Mouse (Mus musculus): ENCODE measurements around the gene Clpb.
"Not testable (repeated sequence)": the region's sequence is repeated elsewhere in the genome, so short reads cannot be mapped to it uniquely, and the experiment has no call there.

The Clpb gene

DNA sequence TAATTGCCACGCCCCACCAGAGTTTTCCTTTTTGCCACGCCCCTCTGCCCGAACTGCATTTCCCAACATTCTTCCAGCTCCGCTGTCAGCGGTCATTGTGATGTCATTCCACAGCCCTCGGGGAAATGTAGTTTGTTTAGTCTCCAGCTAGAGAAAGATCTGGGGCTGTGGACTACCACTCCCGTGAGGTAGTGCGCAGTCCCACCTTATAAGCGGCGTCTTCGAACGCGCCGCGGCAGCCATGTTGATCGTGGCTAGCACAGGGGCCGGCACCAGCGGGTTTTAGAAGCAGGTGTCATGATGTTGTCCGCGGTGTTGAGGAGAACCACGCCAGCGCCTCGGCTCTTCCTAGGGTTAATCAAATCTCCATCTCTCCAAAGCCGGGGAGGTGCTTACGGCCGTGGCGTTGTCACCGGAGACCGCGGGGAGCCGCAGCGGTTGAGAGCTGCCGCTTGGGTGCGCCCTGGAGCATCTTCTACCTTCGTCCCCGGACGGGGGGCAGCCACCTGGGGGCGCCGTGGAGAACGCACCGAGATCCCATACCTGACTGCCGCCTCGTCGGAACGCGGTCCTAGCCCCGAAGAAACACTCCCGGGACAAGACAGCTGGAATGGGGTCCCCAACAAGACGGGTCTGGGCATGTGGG lies at the start of gene Clpb:
Gene Clpb, plus strand, starts transcription at position 120 of the 646 bp plus-strand sequence.
- in situ Hi-C loops (cut with MboI), result loop anchor here (25.0 kb wide), 1 partner anchor 424 kb away; the partner anchor contains the start of gene Trpc2

DNA sequence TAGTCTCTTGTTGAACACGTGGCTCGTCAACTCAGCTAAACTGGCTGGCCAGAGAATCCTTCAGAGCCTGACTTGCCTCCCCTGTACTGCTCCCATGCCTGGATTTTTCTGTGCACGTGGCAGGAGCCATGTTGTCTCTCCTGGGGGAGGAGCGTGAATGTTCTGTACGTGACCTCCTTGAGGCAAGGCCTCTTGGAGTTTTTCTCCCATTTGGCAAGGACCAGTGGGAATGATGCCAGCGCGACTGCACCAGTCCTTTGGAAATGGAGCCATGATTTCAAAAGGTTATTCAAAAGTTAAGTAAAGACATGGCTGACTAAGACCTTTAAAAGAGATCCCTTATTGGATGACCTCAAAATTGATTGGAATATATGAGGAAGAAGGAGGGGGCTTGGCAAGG lies 48.0 kb upstream of the Clpb start:
- in situ Hi-C loops (cut with MboI), result no loop called here

DNA sequence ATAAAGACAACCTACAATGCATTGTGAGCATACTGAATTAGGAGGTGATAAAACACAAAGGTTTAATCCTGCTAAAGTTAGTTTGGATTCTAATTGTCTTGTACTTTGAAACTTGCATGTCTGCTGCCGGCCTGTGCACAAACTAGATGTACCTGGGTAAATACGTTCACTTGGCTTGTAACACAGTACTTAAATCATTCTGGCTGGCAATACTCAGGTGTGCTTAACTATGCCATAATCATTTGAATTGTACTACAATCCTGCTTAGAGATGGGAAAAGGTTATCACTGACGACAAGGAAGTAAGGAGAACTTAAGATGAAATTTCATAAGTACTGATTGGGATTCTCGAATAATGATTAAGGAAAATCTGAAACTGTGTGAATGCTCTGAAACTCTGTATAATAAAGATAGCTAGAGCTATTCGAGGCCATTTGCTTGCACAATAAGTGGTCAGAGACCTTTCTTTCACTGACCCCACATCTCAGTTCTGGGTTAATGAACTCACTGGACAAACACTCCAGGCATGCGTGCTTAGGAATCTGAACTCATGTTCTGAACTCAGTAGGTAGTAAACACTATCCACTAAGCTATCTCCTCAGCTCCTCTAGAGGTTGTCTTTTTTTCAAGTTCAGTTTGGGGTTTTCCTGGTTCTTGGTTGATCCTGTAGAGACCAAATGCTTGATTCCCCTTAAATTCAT lies 47.1 kb upstream of the Clpb start:
- in situ Hi-C loops (cut with MboI), result no loop called here

DNA sequence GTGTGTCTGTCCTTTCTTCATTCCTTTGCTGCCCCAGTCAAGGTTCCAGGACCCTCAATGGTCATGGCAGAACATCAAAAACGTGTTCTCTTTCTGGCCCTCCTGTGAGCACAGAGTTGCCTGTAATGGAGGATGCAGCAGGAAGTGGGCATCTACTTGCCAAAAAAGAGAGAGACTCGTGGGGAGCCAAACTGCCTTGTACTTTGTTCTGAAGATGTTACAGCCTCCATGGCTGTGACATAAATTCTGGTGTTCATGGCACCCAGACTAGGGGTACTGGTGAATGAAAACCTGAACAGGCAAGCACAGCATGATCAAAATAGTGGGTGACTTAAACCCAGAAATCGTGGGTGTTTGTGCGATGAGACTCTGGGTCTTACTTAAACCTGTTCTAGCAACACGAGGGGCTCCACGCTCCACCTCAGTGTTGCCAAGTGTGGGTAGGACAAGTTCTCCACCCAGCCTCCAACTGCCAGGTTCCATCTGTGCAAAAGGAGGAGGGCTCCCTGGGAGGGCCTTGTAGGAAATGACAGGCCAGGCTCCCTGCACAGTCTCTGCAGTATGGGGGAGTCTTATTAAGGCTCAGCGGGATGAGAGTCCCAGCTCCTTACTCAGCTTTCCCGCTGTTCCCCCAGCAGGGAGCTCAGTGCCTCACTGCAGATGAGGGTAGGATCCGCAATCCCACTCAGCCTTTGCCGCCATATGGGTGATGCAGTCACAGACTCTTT lies 45.8 kb upstream of the Clpb start:
- in situ Hi-C loops (cut with MboI), result no loop called here

DNA sequence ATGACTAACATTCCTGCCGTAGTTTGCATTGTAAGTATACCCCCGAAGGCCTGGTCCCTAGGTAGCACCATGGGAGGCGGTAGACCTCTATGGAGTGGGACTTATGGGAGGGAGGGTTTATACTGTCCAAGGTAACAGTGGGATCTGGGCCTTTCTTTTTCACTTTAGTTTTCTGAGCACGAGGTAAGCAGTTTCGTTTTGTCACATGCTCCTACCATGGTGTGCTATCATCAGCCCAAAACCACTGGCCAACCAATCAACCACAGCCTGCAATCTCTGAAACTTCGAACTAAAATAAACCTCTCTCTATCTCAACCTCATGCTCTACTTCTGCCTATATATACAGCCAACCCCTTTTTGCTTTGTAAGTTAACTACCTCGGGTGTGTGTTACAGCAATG lies 45.2 kb upstream of the Clpb start:
- in situ Hi-C loops (cut with MboI), result no loop called here

DNA sequence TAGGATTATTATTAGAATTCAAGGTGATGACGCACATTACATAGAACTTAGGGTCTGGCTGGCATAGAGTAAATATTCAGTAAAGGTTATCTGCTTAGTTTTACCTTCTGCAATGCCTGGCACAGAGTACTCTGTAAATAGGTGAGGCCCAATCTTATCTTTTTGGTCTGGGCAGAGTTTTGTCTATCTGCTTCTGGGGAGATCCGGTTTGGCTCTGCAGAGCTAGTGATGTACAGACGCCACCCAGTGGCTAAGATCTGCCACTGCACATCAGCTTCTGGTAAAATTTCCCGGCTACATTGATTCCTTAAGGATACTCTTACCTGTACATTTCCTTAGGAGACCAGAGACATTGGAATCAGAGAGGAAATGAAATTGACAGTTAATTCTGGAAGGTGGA lies 43.1 kb upstream of the Clpb start:
- in situ Hi-C loops (cut with MboI), result no loop called here

DNA sequence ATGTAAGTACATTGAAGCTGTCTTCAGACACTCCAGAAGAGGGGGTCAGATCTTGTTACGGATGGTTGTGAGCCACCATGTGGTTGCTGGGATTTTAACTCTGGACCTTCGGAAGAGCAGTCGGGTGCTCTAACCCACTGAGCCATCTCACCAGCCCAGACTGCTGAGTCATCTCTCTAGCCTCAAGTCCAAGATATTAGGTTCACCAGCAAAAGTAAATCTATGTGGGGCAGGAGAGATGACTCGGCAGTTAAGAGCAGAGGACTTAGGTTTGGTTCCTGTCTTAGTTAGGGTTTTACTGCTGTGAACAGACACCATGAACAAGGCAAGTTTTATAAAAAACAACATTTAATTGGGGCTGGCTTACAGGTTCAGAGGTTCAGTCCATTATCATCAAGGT lies 41.6 kb upstream of the Clpb start:
- in situ Hi-C loops (cut with MboI), result not testable (repeated sequence)

DNA sequence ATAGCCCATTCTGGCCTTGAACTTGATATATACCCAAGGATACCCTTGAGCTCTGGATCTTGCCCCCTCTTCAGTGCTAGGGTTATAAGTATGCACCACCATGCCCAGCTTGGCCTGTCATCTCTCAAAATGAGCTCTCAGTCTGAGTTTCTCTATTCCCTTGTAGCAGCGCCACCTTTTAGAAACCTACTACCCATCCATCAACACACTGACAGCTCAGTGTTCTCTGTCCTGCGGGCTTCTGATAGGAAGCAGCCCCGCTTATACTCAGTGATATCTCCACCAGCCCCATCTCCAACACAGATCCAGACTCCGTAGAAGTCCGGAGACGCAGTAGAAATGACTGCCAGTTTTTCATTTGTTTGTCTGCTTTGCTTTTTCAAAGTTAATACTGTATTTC lies 39.1 kb upstream of the Clpb start:
- in situ Hi-C loops (cut with MboI), result no loop called here

DNA sequence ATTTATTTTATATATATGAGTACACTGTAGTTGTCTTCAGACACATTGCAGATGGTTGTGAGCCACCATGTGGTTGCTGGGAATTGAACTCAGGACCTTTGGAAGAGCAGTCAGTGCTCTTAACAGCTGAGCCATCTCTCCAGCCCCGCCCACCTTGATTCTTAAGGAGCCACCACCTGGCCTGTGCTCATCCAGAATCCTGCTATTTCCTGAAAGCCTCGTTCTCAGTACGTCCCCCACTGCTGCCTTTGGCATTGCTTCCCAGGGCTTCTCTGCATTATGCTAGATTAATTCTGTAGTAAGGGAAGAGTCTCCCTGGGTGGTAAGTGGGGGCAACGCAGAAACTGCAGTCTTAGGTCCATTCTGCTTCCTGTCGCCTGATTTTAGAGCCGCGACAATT lies 36.3 kb upstream of the Clpb start:
- in situ Hi-C loops (cut with MboI), result not testable (repeated sequence)

DNA sequence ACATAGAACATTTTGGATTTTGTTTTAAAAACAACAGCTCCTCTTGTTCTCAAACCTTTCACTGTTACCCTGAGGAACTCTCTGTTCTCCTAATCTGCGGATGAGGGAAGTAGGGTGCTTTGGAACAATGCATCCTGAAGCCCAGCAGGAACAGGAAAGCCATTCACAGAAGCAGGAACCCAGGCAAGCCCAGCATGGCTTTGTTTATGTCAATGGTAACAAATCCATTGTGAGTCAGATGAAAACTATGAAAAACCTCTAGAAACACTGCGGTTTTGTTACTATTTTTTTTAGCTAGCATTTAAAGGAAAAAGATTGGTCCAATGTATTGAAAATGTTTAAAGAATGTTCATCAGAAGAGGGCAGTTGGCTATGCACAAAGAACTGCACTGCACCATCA lies 35.0 kb upstream of the Clpb start:
- in situ Hi-C loops (cut with MboI), result no loop called here

DNA sequence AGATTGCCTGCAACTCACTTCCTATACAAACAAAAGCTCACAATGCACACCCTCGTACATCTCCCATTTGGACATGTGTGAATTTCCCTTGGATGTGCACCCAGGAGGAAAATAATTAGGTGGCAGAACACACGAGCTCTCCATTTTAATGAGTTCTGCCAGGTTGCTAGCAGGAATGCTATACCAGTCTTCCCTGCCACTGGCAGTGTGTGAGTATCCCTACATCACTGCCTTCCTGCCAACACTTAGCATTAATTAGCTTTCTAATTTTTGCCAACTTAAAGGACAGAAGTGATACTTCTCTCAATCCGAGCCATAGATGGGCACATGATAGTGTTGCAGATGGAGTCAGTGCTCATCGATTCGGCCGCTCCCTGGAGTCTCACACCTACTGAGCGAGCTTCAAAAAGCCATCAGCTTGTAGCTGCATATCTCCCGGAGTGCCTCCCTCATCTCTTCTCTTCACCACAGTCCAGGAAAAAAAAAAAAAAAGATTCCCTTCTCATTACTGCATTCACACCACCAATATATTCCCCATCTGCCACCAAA lies 29.7 kb upstream of the Clpb start:
- in situ Hi-C loops (cut with MboI), result no loop called here

DNA sequence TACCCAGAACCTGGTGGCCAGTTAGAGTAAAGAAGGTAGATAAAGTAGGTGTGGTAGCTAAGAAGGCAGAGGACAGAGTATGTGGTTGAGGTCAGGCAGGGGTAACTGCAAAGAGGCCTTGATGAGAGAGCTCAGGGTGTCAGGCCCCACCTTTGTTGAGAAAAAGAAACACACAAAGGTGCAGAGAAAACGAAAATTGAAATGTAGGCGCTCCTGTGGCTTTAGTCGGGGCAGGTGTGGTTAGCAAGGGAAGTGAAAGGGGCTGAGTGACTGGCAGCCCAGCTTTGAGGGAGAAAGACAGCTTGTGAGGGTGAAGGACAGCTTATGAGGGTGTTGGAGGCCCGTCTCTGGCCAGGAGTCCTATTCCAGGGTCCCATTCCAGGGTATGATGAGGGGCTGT lies 28.9 kb upstream of the Clpb start:
- in situ Hi-C loops (cut with MboI), result no loop called here

DNA sequence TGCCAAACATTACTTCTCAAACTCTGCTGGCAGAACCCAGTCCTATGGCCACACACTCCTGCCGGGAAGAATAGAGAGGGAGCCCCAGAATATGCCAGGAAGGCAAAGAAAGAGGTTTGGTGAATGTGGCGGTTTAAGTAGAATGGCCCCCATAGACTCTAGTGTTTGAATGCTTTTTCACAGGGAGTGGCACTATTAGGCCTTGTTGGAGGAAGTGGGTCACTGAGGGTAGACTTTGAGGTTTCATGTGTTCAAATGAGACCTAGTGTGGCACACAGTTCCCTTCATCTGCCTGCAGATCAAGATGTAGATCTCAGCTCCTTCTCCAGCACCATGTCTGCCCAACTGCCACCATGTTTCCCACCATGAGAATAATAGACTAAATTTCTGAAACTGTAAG lies 27.4 kb upstream of the Clpb start:
- in situ Hi-C loops (cut with MboI), result no loop called here

DNA sequence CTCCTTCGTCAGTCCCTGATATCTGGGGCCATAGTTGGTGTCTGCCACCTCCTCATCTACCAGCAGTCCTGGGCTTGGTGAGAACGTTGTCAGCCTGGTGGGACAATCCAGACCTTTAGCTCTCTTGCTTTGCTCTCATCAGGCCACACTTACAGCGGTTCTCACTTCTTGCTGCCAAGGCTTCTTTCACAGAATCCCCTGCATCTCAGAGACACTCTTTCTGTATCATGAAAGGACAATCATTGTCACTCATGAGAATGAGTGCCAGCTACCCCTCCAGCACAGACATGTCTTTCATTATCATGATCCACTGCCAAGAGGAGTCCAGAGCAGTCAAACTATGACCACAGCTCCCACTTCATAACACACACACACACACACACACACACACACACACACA lies 19.6 kb upstream of the Clpb start:
- in situ Hi-C loops (cut with MboI), result no loop called here

DNA sequence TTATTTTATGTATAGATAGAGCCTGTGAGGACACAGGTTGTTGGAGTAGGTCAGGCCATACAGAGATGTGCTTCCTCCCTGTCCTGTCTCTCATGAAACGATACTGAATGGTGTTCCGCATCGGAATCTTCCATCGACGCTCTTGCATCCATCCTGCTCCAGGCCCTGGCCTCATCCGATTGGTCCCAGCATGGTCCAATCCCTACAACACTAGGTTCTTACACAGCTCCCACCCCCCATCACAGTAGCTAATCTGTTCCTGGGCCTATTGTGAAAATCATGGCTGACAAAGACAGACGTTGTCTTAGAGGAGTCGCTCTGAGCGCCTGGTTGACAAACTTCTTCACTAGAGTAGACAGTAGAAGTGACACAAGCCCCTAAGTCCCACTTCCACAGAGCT lies 13.7 kb upstream of the Clpb start:
- in situ Hi-C loops (cut with MboI), result loop anchor here (25.0 kb wide), 1 partner anchor 438 kb away; the partner anchor contains the start of gene Trpc2

DNA sequence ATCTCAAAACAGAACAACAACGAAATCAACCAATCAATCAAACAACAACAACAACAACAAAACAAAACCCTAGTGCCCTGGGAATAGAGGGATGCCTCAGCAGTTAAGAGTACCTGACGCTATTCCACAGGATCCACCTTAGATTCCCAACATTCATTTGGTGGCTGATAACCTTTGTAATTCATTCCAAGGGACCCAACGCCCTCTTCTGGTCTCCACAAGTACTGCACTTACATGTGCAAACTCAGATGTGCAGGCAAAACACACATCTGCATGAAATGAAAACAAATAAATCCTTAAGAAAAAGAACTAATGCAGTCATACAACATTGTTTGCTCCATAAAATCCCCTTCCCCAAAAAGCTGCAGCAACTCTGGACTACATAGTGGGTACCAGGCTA lies 12.9 kb upstream of the Clpb start:
- in situ Hi-C loops (cut with MboI), result loop anchor here (25.0 kb wide), 1 partner anchor 437 kb away; the partner anchor contains the start of gene Trpc2

DNA sequence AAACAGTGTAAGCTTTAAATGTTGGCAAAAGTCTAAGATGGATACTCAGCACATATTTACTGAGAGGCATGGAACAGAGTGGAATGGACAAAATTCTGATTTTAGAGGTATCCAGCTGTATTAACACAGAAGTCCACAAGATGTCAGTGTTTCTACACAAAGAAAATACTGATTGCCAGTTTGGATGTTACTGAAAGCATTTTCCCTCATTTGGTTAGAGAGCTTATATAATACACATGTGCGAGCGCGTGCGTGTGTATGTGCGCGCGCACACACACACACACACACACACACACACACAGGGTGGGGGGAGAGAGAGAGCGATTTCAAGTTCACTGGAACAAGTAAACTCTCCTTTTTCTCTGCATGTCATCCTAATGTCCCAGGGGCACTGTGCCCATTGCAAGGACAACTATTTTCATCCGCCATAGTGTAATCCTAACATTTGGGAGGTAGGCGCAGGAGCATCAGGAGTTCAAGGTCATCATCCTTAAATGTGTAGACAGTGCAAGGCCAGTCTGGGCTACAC lies 9.7 kb upstream of the Clpb start:
- in situ Hi-C loops (cut with MboI), result loop anchor here (25.0 kb wide), 1 partner anchor 434 kb away; the partner anchor contains the start of gene Trpc2

DNA sequence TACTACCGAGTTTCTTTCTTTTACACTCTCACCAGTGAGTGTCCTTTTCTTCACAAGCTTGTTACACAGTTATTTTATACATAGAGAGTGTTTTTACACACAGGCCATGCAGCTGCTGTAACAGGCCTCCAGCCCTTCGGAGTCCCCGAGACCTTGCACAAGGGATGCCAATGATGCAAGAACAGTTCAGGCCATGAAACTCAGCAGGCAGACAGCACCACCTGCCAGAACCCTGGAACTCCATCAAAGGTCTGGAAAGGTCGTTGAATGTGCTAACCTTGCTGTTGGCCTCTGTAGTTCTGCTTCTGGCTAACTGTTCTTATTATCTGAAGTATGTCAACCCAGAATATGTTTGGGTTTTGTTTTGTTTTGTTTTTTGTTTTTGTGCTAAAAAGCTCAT lies 8.5 kb upstream of the Clpb start:
- in situ Hi-C loops (cut with MboI), result loop anchor here (25.0 kb wide), 1 partner anchor 432 kb away; the partner anchor contains the start of gene Trpc2

DNA sequence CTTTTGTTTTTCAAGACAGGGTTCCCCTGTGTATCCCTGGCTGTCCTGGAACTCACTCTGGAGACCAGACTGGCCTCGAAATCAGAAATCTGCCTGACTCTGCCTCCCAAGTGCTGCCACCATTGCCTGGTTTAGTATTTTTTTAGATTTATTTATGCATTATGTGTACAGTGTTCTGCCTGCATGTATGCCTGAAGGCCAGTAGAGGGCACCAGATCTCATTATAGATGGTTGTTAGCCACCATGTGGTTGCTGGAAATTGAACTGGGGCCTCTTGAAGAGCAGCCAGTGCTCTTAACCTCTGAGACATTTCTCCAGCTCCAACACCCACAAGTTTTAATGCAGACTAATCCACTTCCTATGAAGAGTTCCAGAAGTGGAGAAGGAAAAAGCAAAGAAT lies 1.4 kb upstream of the Clpb start:
- in situ Hi-C loops (cut with MboI), result loop anchor here (25.0 kb wide), 1 partner anchor 425 kb away; the partner anchor contains the start of gene Trpc2

DNA sequence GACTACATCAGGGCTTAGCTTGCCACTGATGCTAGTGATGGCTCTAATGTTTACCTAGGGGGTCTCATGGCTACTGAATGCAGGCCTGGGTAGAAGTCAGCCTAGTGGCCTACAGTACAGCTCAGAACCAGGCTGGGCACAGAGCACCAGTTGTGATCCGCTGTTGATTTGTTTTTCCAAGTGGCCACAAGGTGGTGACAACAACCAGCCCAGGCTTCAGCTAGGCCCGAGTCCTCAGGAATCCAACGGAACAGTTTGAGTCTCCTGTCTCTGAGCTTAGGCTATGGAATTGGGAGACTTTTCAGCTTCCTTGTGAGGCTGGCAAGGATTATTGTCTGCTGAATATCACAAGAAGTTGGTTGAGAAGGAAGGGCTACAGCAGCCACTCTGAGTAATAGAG lies 3.1 kb downstream of the Clpb start:
- in situ Hi-C loops (cut with MboI), result loop anchor here (25.0 kb wide), 1 partner anchor 421 kb away; the partner anchor contains the start of gene Trpc2

DNA sequence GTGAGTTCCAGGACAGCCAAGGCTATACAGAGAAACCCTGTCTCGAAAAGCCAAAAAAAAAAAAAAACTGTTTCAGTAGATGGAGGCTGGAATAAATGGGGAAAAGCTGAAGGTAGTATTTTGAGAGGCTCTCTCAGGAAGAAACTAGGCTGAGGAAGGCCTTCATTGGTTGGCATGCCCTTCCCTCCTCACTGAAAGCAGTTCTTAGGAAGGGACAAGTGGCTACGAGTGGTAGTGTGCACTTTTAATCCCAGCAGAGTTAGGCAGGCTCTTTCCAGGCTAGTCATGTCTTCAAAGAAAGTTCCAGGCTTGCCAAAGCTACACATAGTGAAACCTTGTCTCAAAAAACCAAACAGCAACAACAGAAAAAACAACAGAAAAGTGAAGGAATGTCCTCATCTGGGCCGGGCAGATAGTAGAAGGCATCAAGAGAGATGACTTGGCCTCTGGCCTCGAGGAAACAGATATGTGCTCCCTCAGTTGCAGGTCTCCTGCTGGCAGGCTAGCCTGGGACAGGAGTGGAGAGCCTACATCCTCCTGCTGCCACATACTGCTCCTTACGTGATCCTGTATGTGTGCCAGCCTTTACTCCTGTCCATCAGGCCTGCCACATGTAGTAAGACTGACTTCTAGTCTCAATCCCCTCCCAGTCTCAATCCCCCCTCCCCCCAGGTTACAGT lies 8.3 kb downstream of the Clpb start:
- in situ Hi-C loops (cut with MboI), result loop anchor here (25.0 kb wide), 1 partner anchor 416 kb away; the partner anchor contains the start of gene Trpc2

Data from mature B cell (primary cell).